Mouse (Mus musculus) ES-CJ7 (cell line): ENCODE measurements around the gene Sp100.
"Not testable (repeated sequence)": the region's sequence is repeated elsewhere in the genome, so short reads cannot be mapped to it uniquely, and the experiment has no call there.

Source experiments
- DNase-seq: peaks from one replicate; pipeline ENCODE4 v3.0.0; 2011; ENCODE audit warnings: low read depth, low spot score

Gene Sp100

DNA sequence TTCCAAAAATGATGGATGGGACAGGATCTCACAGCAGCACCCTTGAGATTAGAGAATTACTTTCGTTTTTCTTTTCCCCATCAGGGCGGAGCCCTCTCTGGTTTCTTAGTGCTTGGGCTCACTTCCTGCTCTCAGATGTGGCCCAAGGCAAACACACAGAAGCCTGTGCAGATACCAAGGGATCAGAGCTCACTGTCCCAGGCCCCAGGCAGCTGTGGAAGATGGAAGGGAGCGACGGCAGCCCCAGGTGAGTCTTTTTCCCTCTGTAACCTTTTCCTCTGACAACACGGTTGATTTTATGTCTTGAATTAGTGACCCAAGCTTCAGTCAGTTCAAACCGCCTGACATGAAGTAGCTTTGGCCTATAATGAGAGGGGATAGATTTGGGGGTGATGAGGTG lies at the start of gene Sp100:
Gene Sp100, plus strand, starts transcription at position 108 of the 400 bp plus-strand sequence.
- DNase-seq, result not testable (repeated sequence)

DNA sequence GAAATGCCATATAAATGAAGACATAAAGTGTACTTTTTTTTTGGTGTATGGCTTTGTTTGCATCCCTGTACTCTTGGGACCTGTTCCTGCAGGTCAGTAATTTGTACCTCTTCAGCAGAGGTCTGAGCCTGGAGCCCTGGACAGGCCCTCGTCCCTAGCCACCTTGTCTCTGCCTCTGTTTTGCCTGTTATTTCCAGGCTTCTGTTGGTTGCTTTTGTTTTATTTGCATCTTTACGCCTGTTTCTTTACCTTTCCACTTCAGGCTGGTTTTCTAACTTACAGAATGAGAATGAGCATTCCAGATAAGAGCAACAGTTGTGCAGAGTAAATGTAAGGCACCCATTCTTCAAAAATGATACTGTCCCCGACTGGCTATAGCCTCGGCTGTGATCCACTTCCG lies 49.7 kb upstream of the Sp100 start, which contains the start of gene Sp140:
Gene Sp140, plus strand, starts transcription at position 301 of the 400 bp plus-strand sequence.
- not testable (repeated sequence) for DNase-seq

DNA sequence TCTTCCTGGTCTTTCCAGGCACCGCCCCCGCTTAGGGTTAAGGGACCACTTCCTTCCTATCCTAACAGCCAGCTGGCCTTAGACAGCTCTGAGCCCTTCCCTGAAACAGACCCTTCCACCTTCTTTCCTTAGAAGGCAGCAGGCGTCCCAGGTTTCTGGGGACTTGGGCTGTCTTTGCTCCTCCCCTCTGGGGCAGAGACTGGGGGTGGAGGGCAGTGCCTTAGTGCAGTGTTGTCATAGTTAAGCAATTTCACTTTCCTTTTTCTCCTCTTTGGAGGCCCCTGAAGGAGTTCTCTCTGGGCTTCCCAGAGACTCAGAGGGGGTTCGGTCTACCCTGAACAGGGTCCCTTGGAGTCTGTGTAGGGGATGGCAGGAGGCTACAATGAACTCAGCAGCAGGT lies 49.0 kb upstream of the Sp100 start:
- DNase-seq, result not testable (repeated sequence)

DNA sequence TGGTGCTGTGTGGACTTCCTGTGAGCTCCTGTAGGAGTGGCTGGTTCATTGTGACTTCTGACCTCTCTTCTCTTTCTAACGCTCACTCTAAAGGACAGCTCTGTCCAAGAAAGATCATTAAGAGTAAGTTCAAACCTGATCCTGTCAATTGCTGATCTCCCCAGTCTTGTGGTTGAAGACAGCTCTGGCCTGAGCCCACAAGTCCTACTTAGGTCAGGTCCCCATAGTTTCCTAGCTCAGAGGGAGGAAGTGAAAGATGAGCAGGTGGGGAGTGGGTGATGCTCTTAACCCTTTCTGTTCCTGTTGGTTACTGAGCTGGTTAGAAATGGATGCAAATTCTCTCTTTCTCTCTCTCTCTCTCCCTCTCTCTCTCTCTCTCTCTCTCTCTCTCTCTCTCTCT lies 45.4 kb upstream of the Sp100 start:
- DNase-seq, result not testable (repeated sequence)

DNA sequence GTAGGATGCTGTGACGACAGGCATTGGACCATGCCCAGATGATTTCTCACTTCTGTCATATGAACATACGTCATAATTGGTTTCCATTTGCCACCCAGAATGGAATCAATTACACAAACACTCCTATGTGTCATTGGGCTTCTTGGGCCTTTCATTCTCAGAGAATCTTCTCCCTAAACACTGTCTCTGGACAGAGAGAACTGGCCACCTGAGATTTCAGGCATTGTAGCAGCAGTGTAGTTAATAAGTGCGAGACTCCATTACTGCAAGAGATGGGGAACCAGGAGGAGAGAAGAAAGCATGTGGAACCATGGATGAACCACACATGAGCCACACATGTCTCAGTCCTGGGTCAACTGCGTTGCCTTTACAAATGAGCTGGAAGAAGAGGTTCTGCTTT lies 41.4 kb upstream of the Sp100 start:
- DNase-seq, result not testable (repeated sequence)

DNA sequence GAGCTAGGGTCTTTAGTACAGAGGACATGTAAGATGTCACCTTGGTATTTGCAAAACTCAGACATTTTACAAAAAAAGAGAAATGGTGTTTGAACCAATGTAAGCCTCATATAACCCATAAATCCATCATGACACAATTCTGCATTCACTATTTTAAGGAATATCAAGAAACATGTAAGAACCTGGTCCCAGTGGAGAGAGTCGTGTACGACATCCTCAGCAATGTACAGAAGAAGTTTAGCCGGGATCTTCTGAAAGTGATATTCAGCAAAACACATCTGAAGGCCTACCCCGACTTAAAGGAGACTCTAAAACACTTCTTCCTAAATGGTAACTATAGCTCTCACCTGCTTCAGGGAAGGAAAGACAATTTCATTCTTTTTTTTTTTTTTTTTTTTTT lies 39.2 kb upstream of the Sp100 start:
- DNase-seq, result not testable (repeated sequence)

DNA sequence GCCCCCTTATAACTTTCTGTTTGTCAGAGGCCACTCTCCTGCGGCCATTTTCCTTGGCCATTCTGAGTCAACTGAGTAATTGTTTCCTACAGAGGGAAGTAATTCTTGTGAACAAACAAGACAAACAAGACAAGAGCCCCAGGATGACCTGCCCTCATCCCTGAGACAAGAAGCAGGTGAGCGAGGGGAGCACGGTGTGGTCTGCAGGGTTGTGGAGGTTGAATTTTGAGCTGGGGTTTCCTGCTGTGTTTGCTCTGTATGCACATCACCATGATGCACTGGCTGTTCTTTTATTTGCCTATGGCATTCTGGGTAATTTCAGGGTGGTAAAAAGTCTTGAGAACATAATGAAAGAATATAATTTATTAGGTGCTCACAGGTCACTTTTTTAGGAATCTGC lies 34.7 kb upstream of the Sp100 start:
- DNase-seq, result not testable (repeated sequence)

DNA sequence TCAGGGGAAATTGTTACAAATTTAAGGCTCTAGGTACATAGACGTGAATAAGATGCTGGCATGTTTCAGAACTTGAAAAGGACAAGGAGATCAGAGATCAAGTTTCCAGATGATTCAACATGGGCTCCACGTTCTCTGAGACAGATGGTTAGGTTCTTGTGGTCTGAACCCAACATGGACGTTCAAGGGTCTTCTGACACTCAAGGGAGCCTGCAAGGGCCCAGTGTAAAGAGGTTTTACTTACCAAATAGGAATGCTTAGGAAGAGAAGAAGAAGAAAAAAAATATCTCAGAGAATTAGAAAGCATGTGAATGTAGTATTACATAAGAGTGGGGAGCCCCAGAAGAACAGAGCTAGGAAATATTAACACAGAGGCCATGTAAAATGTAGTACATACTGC lies 34.0 kb upstream of the Sp100 start:
- DNase-seq, result not testable (repeated sequence)

DNA sequence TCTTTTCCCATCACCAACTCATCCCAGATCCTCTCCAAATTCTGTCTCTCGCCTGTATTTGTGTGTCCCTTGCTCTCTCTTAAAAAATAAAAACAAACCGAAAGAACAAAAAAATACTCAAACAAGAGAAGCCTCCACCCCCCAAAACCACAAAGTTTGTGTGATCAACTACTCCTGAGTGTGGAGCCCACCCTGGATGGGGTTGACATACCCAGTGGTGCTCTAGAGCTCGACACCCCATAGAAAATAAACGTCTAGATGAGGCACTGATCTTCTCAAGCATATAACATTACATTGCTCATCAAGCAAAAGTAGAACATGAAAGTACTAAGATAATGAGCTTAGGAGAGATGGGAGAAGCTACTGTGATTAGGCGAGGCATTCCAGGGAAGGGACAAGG lies 32.6 kb upstream of the Sp100 start:
- not testable (repeated sequence) for DNase-seq

DNA sequence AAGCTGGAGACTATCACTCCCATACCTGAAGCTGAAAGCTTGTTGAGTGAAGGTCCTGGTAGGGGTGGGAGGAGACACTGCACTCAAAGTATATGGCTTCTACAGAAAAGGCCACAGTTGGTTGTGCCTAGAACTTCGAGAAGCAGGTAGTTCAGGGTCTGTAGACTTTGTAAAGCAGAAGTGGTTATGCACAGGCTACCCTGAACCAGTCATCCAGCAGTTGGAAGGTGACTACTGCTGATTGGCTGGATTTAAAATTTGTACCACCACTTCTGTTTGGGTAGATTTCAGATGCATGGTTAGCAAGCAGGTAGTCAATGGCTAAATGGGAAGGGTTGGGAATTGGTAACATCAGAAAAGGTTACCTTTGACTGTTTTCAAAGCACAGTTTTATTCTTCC lies 31.1 kb upstream of the Sp100 start:
- DNase-seq, result not testable (repeated sequence)

DNA sequence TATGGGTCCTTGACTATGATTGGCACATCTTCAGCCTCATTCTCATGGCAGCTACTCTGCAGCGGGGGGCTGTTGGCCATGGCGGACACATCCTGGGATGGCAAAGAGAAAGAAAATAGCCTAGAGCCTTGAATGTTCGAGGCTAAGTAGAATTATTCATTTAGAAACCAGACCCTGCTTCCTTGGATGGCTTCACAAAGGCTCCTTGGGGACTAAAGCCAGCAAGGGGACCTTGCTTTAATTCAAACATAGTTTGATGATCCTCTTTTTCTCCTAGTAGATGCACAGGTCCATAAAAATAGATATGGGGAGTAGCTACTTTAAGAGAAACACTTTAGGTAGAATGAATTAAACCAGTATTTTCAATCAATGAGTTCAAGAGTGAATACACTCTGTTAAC lies 12.9 kb upstream of the Sp100 start:
- DNase-seq, result not testable (repeated sequence)

DNA sequence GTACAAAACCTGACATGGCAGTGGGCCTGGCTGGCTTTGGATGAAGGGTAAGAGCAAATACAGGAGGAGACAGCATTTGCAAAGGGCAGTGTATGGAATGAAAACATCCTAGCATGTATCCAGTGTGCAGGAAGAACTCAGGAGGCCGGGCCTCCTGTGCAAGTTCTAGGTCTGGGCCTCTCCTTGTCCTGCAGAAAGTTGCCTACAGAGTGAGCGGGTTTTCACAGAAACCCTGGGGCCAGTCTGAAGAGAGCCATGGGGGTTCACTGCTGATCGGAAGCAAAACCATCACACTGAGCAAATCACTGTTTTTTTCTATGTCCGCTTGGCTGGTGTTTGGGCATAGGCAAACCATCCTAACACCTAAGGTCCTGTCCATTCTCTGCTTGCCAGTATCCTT lies 11.6 kb upstream of the Sp100 start:
- not testable (repeated sequence) for DNase-seq

DNA sequence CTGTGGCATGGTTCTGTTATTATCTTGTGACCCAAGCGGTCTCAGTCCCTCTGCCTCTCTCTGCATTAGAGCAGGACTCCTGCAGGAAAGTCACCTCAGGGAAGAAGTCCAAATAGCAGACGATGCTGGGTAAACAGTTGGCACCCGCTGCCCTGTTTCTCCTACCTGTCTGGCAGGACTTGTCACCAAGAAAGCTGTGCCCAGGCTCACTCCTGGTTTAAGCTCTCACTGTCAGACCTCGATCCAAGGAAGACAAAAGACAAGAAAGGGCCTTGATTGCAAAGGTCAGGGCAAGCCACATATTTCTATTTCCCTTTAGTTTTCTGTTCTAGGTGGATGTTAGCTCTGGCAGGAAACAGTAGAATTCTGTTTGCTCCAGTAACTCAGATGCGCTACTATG lies 736 bp downstream of the Sp100 start:
- not testable (repeated sequence) for DNase-seq

DNA sequence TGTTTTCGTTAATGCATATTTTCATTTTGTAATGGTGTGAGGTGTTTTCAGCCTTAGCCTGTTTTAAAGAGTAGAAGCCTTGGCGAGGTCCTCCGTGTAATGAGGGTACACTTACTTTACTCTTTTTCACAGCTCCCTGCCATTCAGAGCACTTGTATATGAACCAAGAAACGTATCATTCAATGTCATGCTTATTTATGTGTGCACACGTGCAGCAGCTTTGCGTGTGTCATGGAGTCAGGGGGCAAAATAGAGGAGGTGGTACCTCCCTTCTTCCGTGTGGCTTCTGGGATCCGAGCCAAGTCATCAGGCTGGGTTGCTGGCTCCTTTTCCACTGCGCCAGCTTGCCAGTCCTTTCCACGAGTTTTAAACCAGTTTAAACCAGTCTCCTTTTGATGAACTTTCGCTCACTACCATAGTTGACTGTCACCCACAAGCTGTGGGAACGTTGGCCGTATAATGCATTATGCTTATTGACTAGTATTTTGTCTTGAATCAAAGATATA lies 2.0 kb downstream of the Sp100 start:
- not testable (repeated sequence) for DNase-seq

DNA sequence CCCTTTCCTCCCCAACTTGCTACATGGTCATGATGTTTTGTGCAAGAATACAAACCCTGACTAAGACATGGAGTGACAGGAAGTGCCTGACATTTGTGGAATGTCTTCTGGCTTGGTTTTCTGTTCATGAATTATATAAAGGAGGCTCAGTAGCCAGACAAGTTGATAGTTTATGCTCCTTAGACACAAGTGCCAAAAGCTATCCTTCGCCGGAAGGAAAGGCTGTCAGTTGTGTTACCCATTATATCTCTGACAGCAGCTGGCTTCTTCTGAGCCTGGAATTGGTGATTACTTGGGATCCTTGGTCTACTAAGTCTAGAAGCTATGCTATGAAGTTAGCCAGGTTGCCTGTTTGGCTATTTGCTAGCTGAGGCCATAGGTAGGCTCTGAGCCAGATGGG lies 7.4 kb downstream of the Sp100 start:
- DNase-seq, result not testable (repeated sequence)

DNA sequence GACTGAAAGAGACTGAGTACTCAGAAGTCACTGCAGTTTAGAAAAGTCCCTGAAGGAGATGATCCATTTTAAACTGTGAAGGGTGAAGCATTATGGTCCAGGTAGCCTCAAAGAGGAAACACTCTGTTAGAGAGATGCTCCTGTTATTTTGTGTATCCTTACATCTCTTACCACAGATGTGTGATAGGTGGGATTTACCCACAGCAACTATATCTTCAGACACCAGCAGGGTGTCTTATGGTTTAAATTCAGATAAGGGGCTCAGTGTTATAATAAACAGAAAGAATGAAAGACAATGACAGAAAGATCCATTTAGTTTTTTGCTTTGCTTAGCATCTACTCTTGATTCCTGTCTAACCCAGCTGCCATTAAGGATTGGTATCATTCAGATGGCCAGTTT lies 14.5 kb downstream of the Sp100 start:
- no peak for DNase-seq

DNA sequence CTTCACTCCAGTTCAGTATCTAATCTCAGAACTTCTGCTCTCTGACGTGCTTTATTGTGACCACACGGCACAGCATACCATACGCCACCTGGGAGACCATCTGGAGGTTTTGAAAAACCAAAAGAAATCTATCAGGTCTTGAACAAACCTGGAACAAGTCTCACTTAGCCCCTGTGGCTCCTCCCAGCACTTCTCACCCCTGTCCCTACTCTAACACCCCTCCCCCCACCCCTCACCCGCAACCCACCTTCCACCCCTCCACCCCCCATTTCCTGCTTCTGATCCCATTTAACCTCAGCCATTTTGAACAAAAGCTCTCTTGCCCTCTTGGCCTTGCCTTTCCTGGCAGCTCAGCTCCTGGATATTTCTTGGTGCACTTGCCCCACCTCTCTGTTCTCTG lies 30.4 kb downstream of the Sp100 start:
- peak; percentile 29 for DNase-seq

DNA sequence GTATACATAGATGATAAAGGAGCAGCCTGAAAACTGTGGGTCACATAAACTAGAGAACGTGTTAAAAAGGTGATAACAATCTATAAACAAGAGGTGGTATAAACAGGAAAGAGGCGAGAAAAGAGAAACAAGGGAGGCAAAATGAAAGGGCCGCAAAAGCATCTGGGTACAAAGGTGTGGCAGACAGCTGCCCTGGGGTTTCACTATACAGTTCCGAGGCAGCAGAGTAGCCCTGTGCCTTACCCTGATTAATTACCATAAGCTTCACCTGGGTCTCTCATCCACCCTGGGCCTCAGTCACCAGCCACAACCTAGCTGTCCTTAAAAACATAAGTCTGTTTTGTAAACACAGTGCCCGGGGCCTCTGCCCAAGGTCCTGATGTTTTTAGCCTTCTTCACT lies 36.9 kb downstream of the Sp100 start:
- DNase-seq, result no peak

DNA sequence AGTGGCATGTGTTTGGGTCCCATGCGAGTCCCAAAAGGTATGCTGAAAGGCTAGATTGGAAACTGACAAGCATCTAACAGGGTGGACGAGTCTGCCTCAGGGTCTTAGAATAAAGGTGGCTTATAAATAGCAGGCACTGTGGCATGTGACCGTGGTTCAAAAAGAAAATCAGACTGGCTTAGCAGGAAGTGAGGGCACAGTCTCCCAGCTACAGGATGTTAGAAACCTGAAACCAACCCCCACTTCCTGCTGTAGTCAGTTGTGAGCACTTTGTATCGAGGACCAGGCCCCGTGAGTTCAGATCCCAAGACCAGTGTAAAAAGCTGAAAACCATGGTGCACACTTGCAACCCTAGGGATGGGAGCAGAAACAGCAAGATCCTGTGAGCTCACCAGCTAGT lies 37.6 kb downstream of the Sp100 start:
- DNase-seq, result no peak

DNA sequence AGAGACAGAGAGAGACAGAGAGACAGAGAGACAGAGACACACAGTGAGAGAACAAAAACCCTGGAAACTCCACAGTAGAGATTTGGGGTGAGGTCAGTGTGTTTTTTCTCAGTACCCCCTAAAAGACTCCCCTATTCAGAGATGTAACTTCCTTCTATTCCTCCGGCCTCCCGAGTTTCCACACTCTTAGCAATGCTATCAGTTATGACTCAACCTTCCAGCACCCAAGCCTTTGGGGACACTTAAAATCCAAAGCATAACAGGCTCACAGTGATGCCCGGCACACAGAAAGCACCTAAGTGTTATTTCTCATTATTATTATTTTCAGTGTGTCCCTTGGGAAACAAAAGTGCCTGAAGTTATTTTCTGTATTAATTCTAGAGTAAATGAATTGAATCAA lies 40.8 kb downstream of the Sp100 start:
- no peak for DNase-seq

DNA sequence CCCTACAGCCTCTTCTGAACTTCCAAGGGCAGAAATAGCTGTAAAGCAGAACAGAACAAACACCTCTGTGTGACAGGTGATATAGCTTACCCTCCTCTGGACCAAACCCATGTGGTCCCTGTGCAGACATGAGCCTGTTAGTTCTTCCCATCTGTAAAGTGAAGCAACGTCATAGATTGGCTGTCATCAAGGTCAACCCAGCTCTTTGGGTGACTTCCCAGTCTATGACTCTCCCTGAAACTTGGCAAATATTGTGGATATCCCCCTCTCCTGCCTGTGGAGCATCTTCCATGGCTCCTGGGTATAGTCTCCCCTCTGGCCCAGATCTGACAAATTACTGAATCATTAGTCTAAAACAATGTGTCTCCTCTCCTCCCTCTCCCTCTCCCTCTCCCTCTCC lies 42.5 kb downstream of the Sp100 start:
- no peak for DNase-seq

DNA sequence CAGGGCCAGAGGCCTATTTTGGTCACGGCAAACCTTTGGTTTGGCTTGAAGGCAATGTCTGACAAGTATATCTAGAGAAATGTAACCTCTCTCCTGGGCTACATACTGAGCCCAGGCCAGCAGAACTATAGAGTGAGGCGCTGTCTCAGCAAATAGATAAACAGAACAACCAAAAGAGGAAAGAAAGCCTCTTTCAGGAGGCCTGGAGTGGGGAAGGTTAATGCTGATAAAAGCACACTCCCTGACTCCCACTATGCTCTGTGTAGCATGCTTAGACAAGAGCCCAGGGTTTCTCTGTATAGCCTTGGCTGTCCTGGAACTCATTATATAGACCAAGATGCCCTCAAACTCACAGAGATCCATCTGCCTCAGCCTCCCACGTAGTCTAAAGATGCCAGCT lies 43.5 kb downstream of the Sp100 start:
- no peak for DNase-seq

DNA sequence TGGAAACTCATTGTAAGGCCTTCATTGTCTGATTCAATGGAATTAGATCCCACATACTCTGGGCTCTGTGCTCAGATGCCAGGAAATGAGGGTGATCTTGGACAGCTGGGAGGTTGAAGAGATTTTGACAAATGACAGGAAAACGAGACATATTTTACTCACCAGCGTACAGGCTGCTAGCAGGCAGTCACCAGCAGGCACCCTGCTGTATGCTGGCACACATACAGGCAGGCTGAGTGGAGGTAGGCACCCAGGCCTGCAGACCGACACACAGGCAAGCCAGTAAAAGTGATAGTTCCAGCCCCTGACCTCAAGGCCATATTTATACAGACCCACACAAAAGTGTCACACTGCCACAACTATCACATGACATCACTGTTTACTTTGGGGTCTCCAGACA lies 45.9 kb downstream of the Sp100 start:
- no peak for DNase-seq
